In genomic region chr11:3537711-3538110, GRCm38 (mm10) we compare ENCODE assay signal across 9 mouse cellular contexts. TPM values are rescaled to one million over a fixed set of nuclear protein-coding genes. Genes with fewer than 3 reads are reported as not detected.
DNase-seq lines count a peak whose midpoint lies in the region; ATAC-seq and TF ChIP-seq lines count a peak whose summit lies in the region.
"Had no signal": no experiment of that assay in that cellular context is flagged by ENCODE, and none has a peak within 500 bp of the region (broad histone marks: within the 10 kb centered on the region; RNA-seq: fewer than 3 reads in every experiment).

No protein-coding gene starts in this region.

- peak overlapping the region; percentile 67 for H3K27ac ChIP-seq in heart, embryonic 13.5 days (replicated peaks)
- H3K27ac ChIP-seq in embryonic facial prominence, embryonic 15.5 days (replicated peaks), result 0 out of 2 replicates have a peak overlapping the region, but pooled peaks have one; percentile 7
- H3K27ac ChIP-seq in intestine, embryonic 15.5 days, result no peak overlapping the region
- H3K27ac ChIP-seq: left cerebral cortex, adult 2 months had no signal

- peaks cover 32% of the 10 kb centered on the region for H3K79me2 ChIP-seq in myocyte (ENCODE audit: control insufficient read depth, insufficient read depth)

- H3ac ChIP-seq in myocyte (ENCODE audit: control insufficient read depth, insufficient read length), result no peak overlapping the region

- H3K9me3 ChIP-seq in heart, embryonic 13.5 days, result no peaks in the 10 kb centered on the region
- H3K9me3 ChIP-seq in embryonic facial prominence, embryonic 15.5 days (replicated peaks), result no peaks in the 10 kb centered on the region
- H3K9me3 ChIP-seq in intestine, embryonic 15.5 days, result no peaks in the 10 kb centered on the region

- peaks cover 41% of the 10 kb centered on the region for H3K4me1 ChIP-seq in heart, embryonic 13.5 days
- peaks cover 53% of the 10 kb centered on the region for H3K4me1 ChIP-seq in embryonic facial prominence, embryonic 15.5 days
- peaks cover 33% of the 10 kb centered on the region for H3K4me1 ChIP-seq in intestine, embryonic 15.5 days (replicated peaks)

- WGBS in heart, embryonic 13.5 days, result 67% methylated on average over 3 of the region's 3 CpGs
- 81% methylated on average over 3 of the region's 3 CpGs for WGBS in embryonic facial prominence, embryonic 15.5 days
- WGBS in intestine, embryonic 15.5 days, result 86% methylated on average over 3 of the region's 3 CpGs

- H3K36me3 ChIP-seq in heart, embryonic 13.5 days, result peaks cover 35% of the 10 kb centered on the region
- peaks cover 12% of the 10 kb centered on the region for H3K36me3 ChIP-seq in embryonic facial prominence, embryonic 15.5 days
- peaks cover 5% of the 10 kb centered on the region; the same call in 1 of the 2 replicates for H3K36me3 ChIP-seq in intestine, embryonic 15.5 days
- peaks cover under 1% of the 10 kb centered on the region for H3K36me3 ChIP-seq in myocyte (ENCODE audit: control insufficient read depth, insufficient read depth)

- H3K9ac ChIP-seq in heart, embryonic 13.5 days, result peak overlapping the region; percentile 87
- peak overlapping the region; percentile 67; the same call in 1 of the 2 replicates for H3K9ac ChIP-seq in embryonic facial prominence, embryonic 15.5 days
- peak overlapping the region; percentile 28; the same call in 1 of the 2 replicates for H3K9ac ChIP-seq in intestine, embryonic 15.5 days

- H3K27me3 ChIP-seq in heart, embryonic 13.5 days (replicated peaks), result no peaks in the 10 kb centered on the region
- H3K27me3 ChIP-seq in embryonic facial prominence, embryonic 15.5 days, result no peaks in the 10 kb centered on the region
- H3K27me3 ChIP-seq in intestine, embryonic 15.5 days (replicated peaks), result no peaks in the 10 kb centered on the region
- H3K27me3 ChIP-seq in myocyte (ENCODE audit: control insufficient read depth, insufficient read depth, insufficient read length), result no peaks in the 10 kb centered on the region

- peak overlapping the region; percentile 74 for H3K4me3 ChIP-seq in heart, embryonic 13.5 days
- H3K4me3 ChIP-seq in embryonic facial prominence, embryonic 15.5 days (replicated peaks), result peak overlapping the region; percentile 70
- H3K4me3 ChIP-seq in intestine, embryonic 15.5 days (replicated peaks), result peak overlapping the region; percentile 40
- peak overlapping the region; percentile 80 for H3K4me3 ChIP-seq in myocyte

- H3K4me2 ChIP-seq in heart, embryonic 13.5 days, result peak overlapping the region; percentile 85
- peak overlapping the region; percentile 85 for H3K4me2 ChIP-seq in embryonic facial prominence, embryonic 15.5 days (replicated peaks)
- H3K4me2 ChIP-seq in intestine, embryonic 15.5 days (replicated peaks), result peak overlapping the region; percentile 90
- H3K4me2 ChIP-seq in myocyte (ENCODE audit: low read depth), result peak overlapping the region; percentile 95

- no peak for ATAC-seq in heart, embryonic 13.5 days (ENCODE audit: extremely low read depth, insufficient number of reproducible peaks, low FRiP score, low TSS enrichment)
- ATAC-seq in embryonic facial prominence, embryonic 15.5 days (ENCODE audit: insufficient number of reproducible peaks, low FRiP score, low TSS enrichment, low read depth), result no peak
- no peak for ATAC-seq in intestine, embryonic 15.5 days

- intact Hi-C loops in heart, postnatal 25 days (cut with DNase I), result loop anchor here (5.0 to 10.0 kb wide), 3 partner anchors 97 to 347 kb away; no protein-coding TSS in a partner anchor

- DNase-seq in heart, postnatal 25 days (ENCODE audit: low spot score), result no peak
- no peak for DNase-seq in B cell, adult 2 months
- no peak for DNase-seq in embryo, embryonic 11 days
- no peak for DNase-seq in right cerebral cortex, postnatal 36 days (ENCODE audit: low spot score in 2 of 2)

- TF ChIP-seq POLR2A in myocyte (IDR thresholded peaks at IDR 0.05; ENCODE audit: insufficient read length, low read depth), result no peak

TF ChIP-seq in myocyte, 11 proteins besides CTCF, POLR2A, EP300 and RAD21:
- TF ChIP-seq POLR2AphosphoS2 (IDR thresholded peaks at IDR 0.05; ENCODE audit: insufficient read length, low read depth) (no peak), MAX (IDR thresholded peaks at IDR 0.05; ENCODE audit: low read depth) (no peak), TCF3 (IDR thresholded peaks at IDR 0.05; ENCODE audit: insufficient read length, low read depth) (no peak), REST (IDR thresholded peaks at IDR 0.05; ENCODE audit: insufficient read depth, insufficient read length) (no peak), TCF12 (IDR thresholded peaks at IDR 0.05; ENCODE audit: insufficient read depth, poor library complexity, severe bottlenecking) (no peak), USF1 (IDR thresholded peaks at IDR 0.05; ENCODE audit: low read depth) (no peak), MYOD1 (IDR thresholded peaks at IDR 0.05; ENCODE audit: control insufficient read depth in 1 of 3, insufficient read length in 2 of 3, low read depth in 2 of 3) (no peak), CEBPB (IDR thresholded peaks at IDR 0.05; ENCODE audit: insufficient read depth, poor library complexity, severe bottlenecking) (no peak)

RNA-seq across cellular contexts. Expression of gene Smtn, which starts 2.7 kb away (rescaled TPM):
- polyA plus RNA-seq in heart, embryonic 13.5 days (2015; fragmentation: Nextera tagmentation; extraction: Ambion mirVana), result 77.1 and 79.5 TPM in 2 replicates
- 100 to 1,000 TPM; 170 to 174 TPM for total RNA-seq in heart, postnatal 25 days (2021)
- polyA plus RNA-seq in embryonic facial prominence, embryonic 15.5 days (2015; fragmentation: Nextera tagmentation; extraction: Ambion mirVana), result 89.2 and 93.7 TPM in 2 replicates
- 78.3 and 79.6 TPM in 2 replicates for polyA plus RNA-seq in intestine, embryonic 15.5 days (2015; fragmentation: Nextera tagmentation; extraction: Ambion mirVana)
- polyA plus RNA-seq in myocyte (2012; fragmentation: generic; extraction: Trizol), result 141 TPM

RNA-seq across cellular contexts. Expression of gene Selenom, which starts 23.2 kb away (rescaled TPM):
- 128 and 130 TPM in 2 replicates for polyA plus RNA-seq in heart, embryonic 13.5 days (2015; fragmentation: Nextera tagmentation; extraction: Ambion mirVana)
- total RNA-seq in heart, postnatal 25 days (2021), result 10 to 100 TPM; 40.6 to 44.9 TPM
- 197 and 208 TPM in 2 replicates for polyA plus RNA-seq in embryonic facial prominence, embryonic 15.5 days (2015; fragmentation: Nextera tagmentation; extraction: Ambion mirVana)
- 147 and 154 TPM in 2 replicates for polyA plus RNA-seq in intestine, embryonic 15.5 days (2015; fragmentation: Nextera tagmentation; extraction: Ambion mirVana)
- polyA plus RNA-seq in myocyte (2012; fragmentation: generic; extraction: Trizol), result 270 TPM

RNA-seq across cellular contexts. Expression of gene Inpp5j, which starts 33.1 kb away (rescaled TPM):
- 9.0 and 10.0 TPM in 2 replicates for polyA plus RNA-seq in heart, embryonic 13.5 days (2015; fragmentation: Nextera tagmentation; extraction: Ambion mirVana)
- total RNA-seq in heart, postnatal 25 days (2021), result 10 to 100 TPM; 29.4 to 30.6 TPM
- 1.7 and 1.9 TPM in 2 replicates for polyA plus RNA-seq in embryonic facial prominence, embryonic 15.5 days (2015; fragmentation: Nextera tagmentation; extraction: Ambion mirVana)
- polyA plus RNA-seq in intestine, embryonic 15.5 days (2015; fragmentation: Nextera tagmentation; extraction: Ambion mirVana), result 4.2 and 4.6 TPM in 2 replicates
- polyA plus RNA-seq in myocyte (2012; fragmentation: generic; extraction: Trizol), result 5.8 TPM

RNA-seq across cellular contexts. Expression of gene Pla2g3, which starts 49.6 kb away (rescaled TPM):
- polyA plus RNA-seq in heart, embryonic 13.5 days (2015; fragmentation: Nextera tagmentation; extraction: Ambion mirVana), result 0.11 and 0.16 TPM in 2 replicates
- total RNA-seq in heart, postnatal 25 days (2021), result not detected
- 1.1 and 1.5 TPM in 2 replicates for polyA plus RNA-seq in embryonic facial prominence, embryonic 15.5 days (2015; fragmentation: Nextera tagmentation; extraction: Ambion mirVana)
- polyA plus RNA-seq in intestine, embryonic 15.5 days (2015; fragmentation: Nextera tagmentation; extraction: Ambion mirVana), result 0.38 and 0.45 TPM in 2 replicates
- polyA plus RNA-seq in myocyte (2012; fragmentation: generic; extraction: Trizol), result 0.62 TPM

Comparison
In these comparisons a context has a peak if more than half of its experiments do, and no peak if none do; other contexts are left out.
1. H3K9ac ChIP-seq: peak in every context shown above with its lines; median percentile 87 in heart, embryonic 13.5 days; 67 in embryonic facial prominence, embryonic 15.5 days; 28 in intestine, embryonic 15.5 days.